9 mouse cellular contexts compared by ENCODE assay signal in the genomic region with DNA sequence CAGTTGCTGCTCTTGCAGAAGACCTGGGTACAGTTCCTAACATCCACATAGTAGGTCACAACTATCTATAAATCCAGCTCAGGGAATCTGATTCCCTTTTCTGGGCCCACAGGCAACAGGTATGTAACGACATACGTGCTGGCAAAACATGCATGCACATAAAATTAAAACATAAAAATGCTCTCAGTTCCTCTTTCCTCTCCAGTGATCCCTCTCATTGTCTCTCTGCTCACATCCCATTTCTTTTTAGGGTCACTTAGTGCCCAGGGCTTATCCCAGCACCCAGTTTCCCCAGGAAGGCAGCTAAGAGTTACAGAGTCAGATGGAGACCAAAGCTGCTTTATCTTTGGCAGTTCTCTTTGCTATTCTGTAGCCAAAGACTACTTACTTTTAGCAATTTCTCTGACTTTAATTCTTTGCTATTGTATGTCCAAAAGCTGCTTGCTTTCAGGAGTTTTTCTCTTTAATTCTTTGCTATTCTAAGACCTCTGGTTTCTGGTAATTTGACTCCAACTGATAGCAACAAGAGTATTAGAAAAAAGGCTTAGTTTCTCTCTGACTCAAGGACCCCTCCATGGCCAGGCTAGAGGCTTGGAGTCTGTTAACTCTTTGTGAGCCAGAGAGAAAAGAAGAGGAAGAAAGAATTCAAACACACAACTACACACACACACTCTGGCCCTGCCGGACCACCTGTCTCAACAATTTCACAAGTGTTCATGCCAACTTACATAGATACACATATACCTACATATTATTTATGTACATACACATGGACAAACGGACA. TPM values are rescaled to one million over a fixed set of nuclear protein-coding genes. Genes with fewer than 3 reads are reported as not detected.
A peak's percentile ranks its signal among the peaks of the same experiment; 100 is the strongest.
DNase-seq lines count a peak whose midpoint lies in the region; ATAC-seq and TF ChIP-seq lines count a peak whose summit lies in the region.
"Had no signal": no experiment of that assay in that cellular context is flagged by ENCODE, and none has a peak within 500 bp of the region (broad histone marks: within the 10 kb centered on the region; RNA-seq: fewer than 3 reads in every experiment).

No protein-coding gene starts in this region.

- peak overlapping the region; percentile 69 for H3K9ac ChIP-seq in kidney, embryonic 16.5 days (replicated peaks; ENCODE audit: low read length)
- no peak overlapping the region for H3K9ac ChIP-seq in embryonic facial prominence, embryonic 12.5 days
- H3K9ac ChIP-seq in intestine, embryonic 16.5 days (ENCODE audit: low read depth, low read length), result peak overlapping the region; percentile 35; the same call in 1 of the 2 replicates

- no peaks in the 10 kb centered on the region for H3K9me3 ChIP-seq in kidney, embryonic 16.5 days (ENCODE audit: low read length)
- no peaks in the 10 kb centered on the region for H3K9me3 ChIP-seq in embryonic facial prominence, embryonic 12.5 days
- H3K9me3 ChIP-seq in intestine, embryonic 16.5 days (ENCODE audit: control insufficient read depth, low read length), result no peaks in the 10 kb centered on the region

- H3ac ChIP-seq in myocyte (ENCODE audit: control insufficient read depth, insufficient read length), result no peak overlapping the region

- no peak for TF ChIP-seq POLR2A in myocyte (IDR thresholded peaks at IDR 0.05; ENCODE audit: insufficient read length, low read depth)

- no peaks in the 10 kb centered on the region for H3K27me3 ChIP-seq in kidney, embryonic 16.5 days (ENCODE audit: insufficient read depth, low read length)
- H3K27me3 ChIP-seq in embryonic facial prominence, embryonic 12.5 days, result no peaks in the 10 kb centered on the region
- no peaks in the 10 kb centered on the region for H3K27me3 ChIP-seq in intestine, embryonic 16.5 days (replicated peaks; ENCODE audit: control insufficient read depth, insufficient read depth, low read length)
- H3K27me3 ChIP-seq in myocyte (ENCODE audit: control insufficient read depth, insufficient read depth, insufficient read length), result no peaks in the 10 kb centered on the region

- no peak overlapping the region for H3K27ac ChIP-seq in kidney, embryonic 16.5 days (ENCODE audit: low read length)
- H3K27ac ChIP-seq in embryonic facial prominence, embryonic 12.5 days, result peak overlapping the region; percentile 47; the same call in 1 of the 2 replicates
- H3K27ac ChIP-seq in intestine, embryonic 16.5 days (ENCODE audit: low read length), result no peak overlapping the region

- peaks cover 26% of the 10 kb centered on the region for H3K79me2 ChIP-seq in myocyte (ENCODE audit: control insufficient read depth, insufficient read depth)

- no peak for DNase-seq in kidney, adult 18-20 months
- DNase-seq in frontal cortex, postnatal 14 days (ENCODE audit: low spot score in 2 of 2), result no peak
- no peak for DNase-seq in cerebellum, postnatal 36 days
- no peak for DNase-seq in right cerebral cortex, postnatal 14 days
- DNase-seq: cerebellum, adult 9-10 months had no signal

- H3K4me1 ChIP-seq in kidney, embryonic 16.5 days (ENCODE audit: insufficient read depth, low read length), result peaks cover 36% of the 10 kb centered on the region
- H3K4me1 ChIP-seq in embryonic facial prominence, embryonic 12.5 days, result peaks cover 22% of the 10 kb centered on the region
- H3K4me1 ChIP-seq in intestine, embryonic 16.5 days (ENCODE audit: control insufficient read depth, insufficient read depth, low read length), result peaks cover 12% of the 10 kb centered on the region; the same call in 1 of the 2 replicates

- 37% methylated on average over 4 of the region's 4 CpGs for WGBS in kidney, embryonic 16.5 days
- WGBS in embryonic facial prominence, embryonic 12.5 days, result 34% methylated on average over 4 of the region's 4 CpGs
- WGBS in intestine, embryonic 16.5 days, result 34% methylated on average over 4 of the region's 4 CpGs

- peaks cover 6% of the 10 kb centered on the region for H3K36me3 ChIP-seq in kidney, embryonic 16.5 days (ENCODE audit: insufficient read depth, low read length)
- peaks cover 6% of the 10 kb centered on the region for H3K36me3 ChIP-seq in embryonic facial prominence, embryonic 12.5 days
- no peaks in the 10 kb centered on the region; the same call in 1 of the 2 replicates for H3K36me3 ChIP-seq in intestine, embryonic 16.5 days (ENCODE audit: control insufficient read depth, insufficient read depth, low read length)
- no peaks in the 10 kb centered on the region for H3K36me3 ChIP-seq in myocyte (ENCODE audit: control insufficient read depth, insufficient read depth)

- ATAC-seq in kidney, embryonic 16.5 days (ENCODE audit: low FRiP score, low TSS enrichment), result no peak
- ATAC-seq in embryonic facial prominence, embryonic 12.5 days (ENCODE audit: insufficient number of reproducible peaks, insufficient read depth, low FRiP score, low TSS enrichment), result no peak
- no peak for ATAC-seq in intestine, embryonic 16.5 days

- H3K4me3 ChIP-seq in kidney, embryonic 16.5 days (ENCODE audit: low read length), result peak overlapping the region; percentile 79
- H3K4me3 ChIP-seq in embryonic facial prominence, embryonic 12.5 days, result peak overlapping the region; percentile 81
- peak overlapping the region; percentile 92 for H3K4me3 ChIP-seq in intestine, embryonic 16.5 days (ENCODE audit: low read length)
- H3K4me3 ChIP-seq in myocyte, result peak overlapping the region; percentile 64

- peak overlapping the region; percentile 57 for H3K4me2 ChIP-seq in kidney, embryonic 16.5 days (replicated peaks; ENCODE audit: low read depth, low read length)
- H3K4me2 ChIP-seq in embryonic facial prominence, embryonic 12.5 days (replicated peaks), result peak overlapping the region; percentile 88
- peak overlapping the region; percentile 61 for H3K4me2 ChIP-seq in intestine, embryonic 16.5 days (ENCODE audit: low read depth, low read length)
- H3K4me2 ChIP-seq in myocyte (ENCODE audit: low read depth), result peak overlapping the region; percentile 72

TF ChIP-seq in myocyte, 11 proteins besides CTCF, POLR2A, EP300 and RAD21:
- TF ChIP-seq MYOD1 (IDR thresholded peaks at IDR 0.05; ENCODE audit: control insufficient read depth in 1 of 3, insufficient read length in 2 of 3, low read depth in 2 of 3) (no peak), REST (IDR thresholded peaks at IDR 0.05; ENCODE audit: insufficient read depth, insufficient read length) (no peak), POLR2AphosphoS2 (IDR thresholded peaks at IDR 0.05; ENCODE audit: insufficient read length, low read depth) (no peak), MYOG (IDR thresholded peaks at IDR 0.05; ENCODE audit: control insufficient read depth in 1 of 3, insufficient read depth in 1 of 3, insufficient read length in 2 of 3, low read depth in 2 of 3) (no peak), SRF (IDR thresholded peaks at IDR 0.05; ENCODE audit: control insufficient read depth, insufficient read length, low read depth) (no peak), TCF12 (IDR thresholded peaks at IDR 0.05; ENCODE audit: insufficient read depth, poor library complexity, severe bottlenecking) (no peak), E2F4 (IDR thresholded peaks at IDR 0.05; ENCODE audit: insufficient read depth) (no peak), TCF3 (IDR thresholded peaks at IDR 0.05; ENCODE audit: insufficient read length, low read depth) (no peak), USF1 (IDR thresholded peaks at IDR 0.05; ENCODE audit: low read depth) (no peak), CEBPB (IDR thresholded peaks at IDR 0.05; ENCODE audit: insufficient read depth, poor library complexity, severe bottlenecking) (no peak), MAX (IDR thresholded peaks at IDR 0.05; ENCODE audit: low read depth) (no peak)

RNA-seq across cellular contexts. Expression of a gene that starts 1.4 kb away (rescaled TPM):
- 65.4 and 87.1 TPM in 2 replicates for polyA plus RNA-seq in kidney, embryonic 16.5 days (2015; fragmentation: Nextera tagmentation; extraction: Ambion mirVana)
- polyA plus RNA-seq in embryonic facial prominence, embryonic 12.5 days (2016; fragmentation: Nextera tagmentation; extraction: Ambion mirVana), result 90.0 and 96.1 TPM in 2 replicates
- 45.1 and 54.7 TPM in 2 replicates for polyA plus RNA-seq in intestine, embryonic 16.5 days (2015; fragmentation: Nextera tagmentation; extraction: Ambion mirVana)
- polyA plus RNA-seq in myocyte (2012; fragmentation: generic; extraction: Trizol), result 2.2 TPM

RNA-seq across cellular contexts. Expression of a gene that starts 38.8 kb away (rescaled TPM):
- polyA plus RNA-seq in kidney, embryonic 16.5 days (2015; fragmentation: Nextera tagmentation; extraction: Ambion mirVana), result 16.1 and 17.0 TPM in 2 replicates
- polyA plus RNA-seq in embryonic facial prominence, embryonic 12.5 days (2016; fragmentation: Nextera tagmentation; extraction: Ambion mirVana), result 9.0 and 11.2 TPM in 2 replicates
- polyA plus RNA-seq in intestine, embryonic 16.5 days (2015; fragmentation: Nextera tagmentation; extraction: Ambion mirVana), result 4.0 and 4.2 TPM in 2 replicates
- 13.6 TPM for polyA plus RNA-seq in myocyte (2012; fragmentation: generic; extraction: Trizol)

Comparison
In these comparisons a context has a peak if more than half of its experiments do, and no peak if none do; other contexts are left out.
1. RNA of a gene that starts 1.4 kb away (polyA plus RNA-seq): 90.0 to 96.1 TPM in embryonic facial prominence, embryonic 12.5 days, 65.4 to 87.1 TPM in kidney, embryonic 16.5 days and 45.1 to 54.7 TPM in intestine, embryonic 16.5 days; 2.2 TPM in myocyte (single experiment); every median in the first group is over 10 times any median in the second.
2. Peak in every context shown above with its lines, with median percentiles within 50 percentile points of each other: H3K4me2 ChIP-seq and H3K4me3 ChIP-seq.